In genomic region chr10:61534371-61535101, GRCm38 (mm10) we compare ENCODE assay signal across 8 mouse cellular contexts. TPM values are rescaled to one million over a fixed set of nuclear protein-coding genes. Genes with fewer than 3 reads are reported as not detected.
DNase-seq lines count a peak whose midpoint lies in the region; ATAC-seq and TF ChIP-seq lines count a peak whose summit lies in the region.

No protein-coding gene starts in this region.

- H3K27me3 ChIP-seq in intestine, embryonic 16.5 days (replicated peaks; ENCODE audit: control insufficient read depth, insufficient read depth, low read length), result no peaks in the 10 kb centered on the region

- peaks cover 27% of the 10 kb centered on the region for H3K4me1 ChIP-seq in intestine, embryonic 16.5 days (ENCODE audit: control insufficient read depth, insufficient read depth, low read length)

- WGBS in intestine, embryonic 16.5 days, result 65% methylated on average over 3 of the region's 3 CpGs

- no peak for DNase-seq in layer of hippocampus, adult 2 months (ENCODE audit: low spot score in 2 of 2)
- no peak for DNase-seq in layer of hippocampus, adult 11-12 months (ENCODE audit: low spot score)
- peak; percentile 47 to 55 for DNase-seq in lung, postnatal 4 days
- DNase-seq in layer of hippocampus, adult 9-10 months (ENCODE audit: low spot score), result no peak
- DNase-seq in MN1 (ENCODE audit: low spot score), result no peak
- no peak for DNase-seq in adrenal gland, postnatal 10 days

- H3K4me3 ChIP-seq in layer of hippocampus, adult 2 months, result no peak overlapping the region
- no peak overlapping the region for H3K4me3 ChIP-seq in intestine, embryonic 16.5 days (ENCODE audit: low read length)

- H3K36me3 ChIP-seq in intestine, embryonic 16.5 days (ENCODE audit: control insufficient read depth, insufficient read depth, low read length), result no peaks in the 10 kb centered on the region

- peak; percentile 34; the same call in 1 of the 2 replicates for ATAC-seq in erythroblast, adult 5-6 weeks (replicated peaks; ENCODE audit: low FRiP score, poor library complexity, severe bottlenecking)
- peak; percentile 67 for ATAC-seq in intestine, embryonic 16.5 days

- peak overlapping the region; percentile 7; the same call in 1 of the 2 replicates for H3K9ac ChIP-seq in intestine, embryonic 16.5 days (ENCODE audit: low read depth, low read length)

- no peaks in the 10 kb centered on the region for H3K9me3 ChIP-seq in intestine, embryonic 16.5 days (ENCODE audit: control insufficient read depth, low read length)

- TF ChIP-seq CTCF in layer of hippocampus, adult 2 months (conservative IDR thresholded peaks at IDR 0.05), result no peak

- H3K4me2 ChIP-seq in intestine, embryonic 16.5 days (ENCODE audit: low read depth, low read length), result no peak overlapping the region

- H3K27ac ChIP-seq in layer of hippocampus, adult 2 months, result peak overlapping the region; percentile 39; the same call in 1 of the 2 replicates
- H3K27ac ChIP-seq in intestine, embryonic 16.5 days (ENCODE audit: low read length), result peak overlapping the region; percentile 66

RNA-seq across cellular contexts. Expression of gene Lrrc20, which starts 58.9 kb away (rescaled TPM):
- total RNA-seq in layer of hippocampus, adult 2 months (2021), result 10 to 100 TPM; 21.4 to 24.4 TPM
- total RNA-seq in erythroblast, adult 5-6 weeks (2015; ENCODE audit: low replicate concordance), result 1.3 and 2.1 TPM in 2 replicates
- total RNA-seq in erythroblast, adult 5-6 weeks (2017; ENCODE audit: low replicate concordance), result 0.70 and 3.2 TPM in 2 replicates
- 5.8 TPM in 2 replicates for polyA plus RNA-seq in intestine, embryonic 16.5 days (2015; fragmentation: Nextera tagmentation; extraction: Ambion mirVana)
- total RNA-seq in adrenal gland, postnatal 10 days (2021), result 10 to 100 TPM; 10.8 to 13.6 TPM

Comparison
In these comparisons a context has a peak if more than half of its experiments do, and no peak if none do; other contexts are left out.
1. DNase-seq: peak in lung, postnatal 4 days (2 of 2); none in layer of hippocampus, adult 2 months (0 of 2), layer of hippocampus, adult 11-12 months (single experiment), layer of hippocampus, adult 9-10 months (single experiment), MN1 (single experiment) and adrenal gland, postnatal 10 days (single experiment).